Mouse (Mus musculus) cerebellum, postnatal 36 days (tissue): Measurements from ENCODE around the gene Zg16.
"Not testable (repeated sequence)": the region's sequence is repeated elsewhere in the genome, so short reads cannot be mapped to it uniquely, and the experiment has no call there.

Source experiments
- DNase-seq, 2 experiments: peaks; one replicate each; pipeline ENCODE4 v3.0.0; 2021 to 2022; ENCODE audit warnings: mixed read lengths in 2 of 2

Zg16 gene

DNA sequence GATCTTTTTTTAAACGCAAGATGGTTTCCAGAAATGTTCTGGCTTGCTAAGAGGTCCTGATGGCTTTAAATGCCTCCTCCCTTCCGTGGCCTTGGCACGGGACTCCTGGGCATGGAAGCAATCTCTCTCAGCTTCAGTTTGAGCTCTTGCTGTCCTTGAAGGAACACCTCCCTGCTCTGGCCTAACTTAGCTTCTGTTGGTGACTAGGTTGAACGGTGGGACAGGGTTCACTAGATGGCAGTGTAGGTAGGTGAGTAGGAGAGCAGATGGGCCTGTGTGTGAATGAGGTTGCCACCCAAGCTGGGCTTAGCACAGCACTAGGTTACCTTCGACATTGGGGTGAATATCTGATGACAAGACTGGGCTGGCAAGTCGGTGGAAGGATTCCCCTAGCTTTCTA is 16.8 kb upstream of the Zg16 start:
- DNase-seq = no peak

DNA sequence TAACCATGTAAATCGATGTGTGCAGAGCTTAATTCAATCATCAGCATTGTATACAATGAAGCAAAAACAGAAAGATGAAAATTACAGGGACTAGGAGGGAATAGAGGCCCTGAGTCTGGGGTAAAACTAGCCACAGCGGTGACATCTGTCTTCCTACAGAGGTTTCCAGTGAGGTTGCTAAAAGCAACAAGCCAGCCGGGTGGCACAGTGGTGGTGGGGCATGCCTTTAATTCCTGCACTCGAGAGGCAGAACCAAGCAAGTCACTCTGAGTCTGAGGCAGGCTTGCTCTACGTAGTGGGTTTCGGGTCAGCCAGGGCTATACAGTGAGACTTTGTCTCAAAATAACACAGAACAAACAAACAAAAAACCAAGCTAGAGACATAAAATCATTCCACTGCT is 15.0 kb upstream of the Zg16 start:
- no peak for DNase-seq

DNA sequence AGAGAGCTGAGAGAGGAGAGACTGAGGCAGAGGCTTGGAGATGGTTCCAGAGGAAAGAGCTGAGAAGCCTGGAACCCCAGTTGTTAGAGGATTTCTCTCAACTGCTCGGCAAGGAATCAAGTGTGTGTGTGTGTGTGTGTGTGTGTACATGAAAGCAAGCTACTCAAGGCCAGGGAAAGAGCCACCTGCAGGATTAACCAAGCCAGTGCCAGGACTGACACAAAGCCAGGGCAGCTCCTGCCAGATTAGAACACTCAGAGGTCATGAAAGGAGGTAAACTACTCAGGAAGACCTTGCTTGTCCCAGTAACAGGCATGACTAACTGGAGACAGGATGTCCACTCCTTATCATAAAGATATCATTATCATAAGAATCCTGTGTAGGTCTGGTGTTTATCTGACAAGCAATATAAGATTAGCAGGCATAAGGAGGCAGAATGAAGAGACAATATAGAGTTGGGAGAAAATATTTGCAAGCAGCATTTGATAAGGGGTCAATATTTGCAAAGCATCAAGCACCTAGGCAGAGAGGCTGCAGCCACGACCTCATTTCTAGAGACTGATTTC is 14.4 kb upstream of the Zg16 start:
- no peak for DNase-seq

DNA sequence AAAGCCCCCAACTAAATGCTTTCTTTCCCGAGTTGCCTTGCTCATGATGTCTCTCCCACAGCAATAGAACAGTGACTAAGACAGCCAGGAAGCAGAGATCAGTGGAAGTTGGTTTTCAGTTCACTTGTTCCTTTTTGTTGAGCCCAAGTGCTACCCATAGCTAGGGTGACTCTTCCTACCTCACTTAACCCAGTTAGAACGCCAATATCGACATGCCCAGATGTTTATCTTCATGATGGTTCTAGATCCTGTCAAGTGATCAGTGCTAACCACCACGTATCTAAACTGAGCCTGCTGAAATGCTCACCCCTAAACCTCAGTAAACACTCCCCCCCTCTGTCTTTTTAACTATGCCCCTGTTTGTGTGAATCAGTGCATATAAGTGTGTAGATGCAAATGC is 12.4 kb upstream of the Zg16 start:
- DNase-seq = no peak

DNA sequence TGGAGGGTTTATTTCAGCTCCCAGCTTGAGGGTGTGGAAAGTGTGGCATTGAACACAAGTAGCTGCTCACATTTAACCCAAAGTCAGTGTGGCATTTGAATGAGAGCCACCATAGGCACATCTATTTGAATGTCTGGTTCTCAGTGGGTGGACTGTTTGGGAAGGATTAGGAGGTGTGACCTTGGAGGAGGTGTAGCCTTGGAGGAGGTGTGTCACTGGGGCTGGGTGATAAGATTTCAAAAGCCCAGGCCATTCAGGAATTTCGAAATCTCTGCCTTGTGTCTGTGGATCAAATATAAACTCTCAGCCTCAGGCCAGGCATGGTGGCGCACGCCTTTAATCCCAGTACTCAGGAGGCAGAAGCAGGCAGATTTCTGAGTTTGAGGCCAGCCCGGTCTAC is 11.8 kb upstream of the Zg16 start:
- no peak for DNase-seq

DNA sequence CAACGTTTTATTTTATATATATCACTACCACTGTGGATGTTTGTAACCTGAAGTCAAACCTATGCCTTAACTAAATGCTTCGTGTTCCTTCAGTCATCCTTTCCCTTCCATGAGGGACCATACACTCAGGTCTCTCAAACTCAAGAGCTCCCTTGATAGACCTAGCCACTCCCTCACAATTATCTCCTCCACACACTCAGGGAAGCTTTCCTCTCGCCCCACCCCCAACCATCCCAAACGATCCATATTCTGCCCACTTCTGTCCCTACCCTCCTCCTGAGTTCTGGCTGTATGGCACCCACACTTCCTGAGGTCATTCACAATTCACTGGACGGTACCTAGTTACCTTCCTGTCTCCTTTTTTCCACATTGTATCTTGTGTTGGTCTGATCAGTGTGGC is 11.4 kb upstream of the Zg16 start:
- no peak for DNase-seq

DNA sequence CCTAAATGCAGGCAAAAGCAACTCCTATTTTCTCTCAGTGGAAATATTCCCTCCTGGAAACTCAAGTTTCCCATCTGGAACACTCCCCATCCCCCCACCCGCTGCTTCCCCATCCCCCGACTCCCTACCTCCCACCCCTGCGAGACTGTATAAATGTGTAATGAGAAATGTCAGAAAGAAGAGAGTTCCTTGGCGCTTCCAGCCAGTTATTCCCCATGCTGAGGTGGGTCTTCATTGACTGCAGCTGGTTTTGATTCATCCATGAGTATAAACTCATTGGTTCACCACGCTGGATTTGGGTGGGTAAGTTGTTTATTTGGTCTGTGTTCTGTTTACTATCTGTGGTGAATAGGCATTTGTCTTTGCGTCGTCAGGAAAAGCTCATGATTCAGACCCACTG is 9.3 kb upstream of the Zg16 start:
- no peak for DNase-seq

DNA sequence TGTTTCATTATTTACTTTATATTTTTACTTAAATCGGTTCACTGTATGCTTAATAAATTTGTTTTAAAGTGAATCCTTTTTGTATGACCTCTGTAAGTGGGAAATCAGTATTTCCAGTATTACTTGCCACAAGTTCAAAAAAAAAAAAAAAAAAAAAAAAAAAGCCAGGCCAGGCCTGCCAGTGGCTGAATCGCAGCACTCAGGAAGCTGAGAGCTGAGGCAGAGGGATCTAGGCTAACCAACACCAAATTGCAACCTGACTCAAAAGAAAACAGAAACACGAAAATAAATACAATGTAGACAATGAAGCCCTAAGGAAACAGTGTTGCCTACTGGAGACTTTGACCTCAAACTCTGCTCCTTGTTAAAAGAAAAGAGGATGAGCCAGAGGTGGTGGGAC is 6.8 kb upstream of the Zg16 start:
- no peak for DNase-seq

DNA sequence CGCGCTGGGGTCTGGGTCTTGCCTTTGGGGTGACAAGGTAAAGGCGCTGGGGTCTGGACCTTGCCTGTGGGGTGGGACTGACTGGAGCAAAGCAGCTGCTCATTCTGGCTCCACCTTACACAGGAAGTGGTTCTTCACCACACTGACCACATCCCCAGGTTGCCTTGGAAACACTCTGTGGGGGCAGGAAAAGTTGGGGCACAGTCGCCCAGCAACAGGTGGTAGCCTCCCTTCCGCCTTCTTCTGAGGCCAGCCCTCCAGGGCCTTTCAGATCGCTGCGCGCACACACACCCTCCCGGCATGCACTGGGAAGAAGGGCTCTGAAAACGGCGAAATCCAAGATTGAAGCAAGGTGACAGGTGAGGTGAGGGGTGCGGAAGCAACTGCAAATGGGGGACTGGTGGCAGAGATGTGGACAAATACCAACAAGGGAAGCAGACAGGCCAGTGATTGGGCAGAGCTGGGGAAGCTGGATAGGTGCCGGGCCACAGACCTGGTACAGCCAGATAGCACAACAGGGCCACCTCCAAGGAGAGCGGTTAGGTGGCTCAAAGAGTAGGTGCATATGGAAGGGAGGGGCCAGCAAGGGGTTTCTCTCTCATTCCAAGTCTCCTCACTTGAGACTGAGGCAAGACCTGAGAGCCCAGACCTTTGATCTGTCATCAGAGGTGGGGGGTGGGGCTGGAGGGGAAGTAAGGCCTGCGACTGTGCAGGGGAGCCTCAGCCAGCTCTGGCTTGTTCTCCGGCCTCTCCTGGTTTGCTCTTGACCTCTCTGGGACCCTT is 4.2 kb upstream of the Zg16 start, which contains the start of gene AI467606:
Gene AI467606 (plus strand): TSS at position 246 of the 783 bp plus-strand sequence.
- DNase-seq = no peak

DNA sequence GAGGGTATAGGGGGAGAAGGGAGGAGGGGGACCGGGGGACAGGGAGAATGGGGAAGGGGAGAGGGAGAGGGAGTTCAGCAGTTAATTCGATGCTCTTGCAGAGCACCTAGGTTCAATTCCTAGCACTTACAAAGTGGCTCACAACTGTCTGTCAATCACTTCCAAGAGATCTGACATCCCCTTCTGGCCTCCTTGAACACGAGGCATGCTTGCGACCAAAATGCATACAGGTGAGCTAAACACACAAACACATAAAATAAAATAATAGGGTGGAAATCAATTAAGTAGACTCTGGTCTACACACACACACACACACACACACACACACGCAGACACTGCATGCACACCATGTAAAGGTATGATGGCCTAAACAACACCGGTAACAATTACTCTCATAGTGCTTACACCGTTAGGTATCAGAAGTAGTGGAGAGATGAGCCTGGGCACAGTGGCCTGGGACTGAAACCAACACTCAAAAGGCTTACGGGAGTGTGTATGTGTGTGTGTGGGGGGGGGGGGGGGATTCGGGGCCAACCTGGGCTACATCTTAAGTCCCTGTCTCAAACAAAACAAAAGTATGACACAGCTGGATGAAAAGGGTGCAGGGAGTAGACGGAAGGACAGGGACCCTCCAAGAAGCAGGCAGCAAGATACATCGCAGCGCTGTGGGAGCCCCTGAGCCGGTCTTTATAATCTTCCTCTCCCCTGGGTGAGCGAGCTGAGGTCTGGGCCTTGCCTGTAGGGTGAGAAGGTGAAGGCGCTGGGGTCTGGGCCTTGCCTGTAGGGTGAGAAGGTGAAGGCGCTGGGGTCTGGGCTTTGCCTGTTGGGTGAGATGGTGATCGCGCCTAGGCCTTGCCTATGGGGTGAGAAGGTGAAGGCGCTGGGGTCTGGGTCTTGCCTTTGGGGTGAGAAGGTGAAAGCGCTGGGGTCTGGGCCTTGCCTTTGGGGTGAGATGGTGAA is 3.3 kb upstream of the Zg16 start:
- DNase-seq = no peak

DNA sequence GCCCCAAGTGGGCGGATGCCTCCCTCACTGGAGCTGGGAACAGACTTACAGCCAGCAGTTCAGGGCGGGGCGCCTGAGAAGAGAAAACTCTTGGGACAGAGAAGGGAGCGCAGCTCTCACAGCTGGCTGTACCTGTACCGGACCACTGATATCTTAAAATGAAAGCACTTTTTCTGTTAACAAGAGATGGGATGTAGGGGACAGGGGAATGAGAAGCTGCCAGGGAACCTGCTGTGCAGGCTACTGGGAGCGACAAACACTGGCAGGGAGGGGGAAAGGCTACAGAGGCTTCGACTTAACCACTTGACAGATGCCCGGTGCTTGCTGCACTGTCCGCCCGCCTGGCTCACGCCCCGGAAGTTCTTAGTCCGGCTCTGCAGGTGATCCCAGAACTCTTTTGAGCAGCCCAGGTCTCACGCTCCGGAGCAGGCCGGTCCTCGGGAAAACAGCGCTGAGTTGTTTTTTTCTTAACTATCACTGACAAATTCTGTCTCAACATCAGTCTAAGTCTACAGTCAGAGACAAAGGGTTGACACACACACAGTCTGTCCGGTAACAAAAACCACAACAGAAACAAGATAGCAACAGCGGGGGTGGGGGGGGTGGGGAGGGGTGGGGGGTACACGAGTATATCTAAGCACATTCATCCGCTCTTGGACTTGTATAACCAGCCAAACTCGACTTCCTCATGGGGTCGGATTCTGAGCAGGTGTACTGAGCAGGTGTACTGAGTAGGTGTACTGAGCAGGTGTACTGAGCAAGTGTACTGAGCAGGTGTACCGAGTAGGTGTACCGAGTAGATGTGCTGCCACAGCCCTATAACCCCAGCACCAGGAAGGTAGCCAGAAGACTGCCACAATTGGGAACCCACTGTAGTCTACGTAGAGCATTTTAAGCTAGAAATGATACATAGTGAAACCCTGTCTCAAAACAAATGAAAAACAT is 2.0 kb upstream of the Zg16 start:
- no peak for DNase-seq

DNA sequence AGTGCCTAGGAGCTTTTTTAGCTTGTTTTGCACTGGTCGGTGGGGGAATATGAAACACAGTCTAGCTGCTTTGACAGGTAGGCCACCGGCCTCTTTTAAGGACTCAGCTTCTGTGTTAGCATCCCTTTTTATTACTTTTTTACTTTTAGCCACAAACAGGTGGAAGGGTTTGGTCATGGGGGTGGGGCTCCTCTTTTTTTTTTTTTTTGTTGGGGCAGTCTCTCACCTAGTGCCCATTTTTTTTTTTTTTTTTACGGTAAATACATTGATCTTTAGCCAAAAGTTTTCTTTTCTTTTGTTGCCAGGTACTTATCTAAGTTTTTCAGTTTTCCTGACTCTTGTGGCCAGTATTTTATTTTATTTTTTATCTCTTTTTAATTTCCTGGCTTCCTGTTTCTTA is 955 bp upstream of the Zg16 start:
- DNase-seq = no peak

DNA sequence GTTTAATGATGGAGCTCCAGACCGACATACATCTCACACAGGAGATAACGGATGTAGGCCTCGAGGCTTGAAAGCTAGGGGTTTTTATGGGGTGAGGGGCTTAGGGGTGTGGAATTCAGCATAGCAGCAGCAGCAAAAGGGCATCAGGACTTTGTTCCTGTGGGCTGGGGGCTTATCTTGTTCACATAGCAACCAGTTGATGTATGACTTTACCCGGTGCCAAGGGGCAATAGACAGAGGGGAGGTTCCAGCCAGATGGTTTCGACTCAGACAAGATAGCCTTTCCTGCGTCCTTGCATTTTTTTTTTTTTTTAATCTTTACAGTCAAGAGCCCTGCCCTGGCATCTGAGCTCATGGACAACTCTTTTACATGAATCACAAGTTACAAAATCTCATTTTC is 1.4 kb downstream of the Zg16 start:
- not testable (repeated sequence) for DNase-seq

DNA sequence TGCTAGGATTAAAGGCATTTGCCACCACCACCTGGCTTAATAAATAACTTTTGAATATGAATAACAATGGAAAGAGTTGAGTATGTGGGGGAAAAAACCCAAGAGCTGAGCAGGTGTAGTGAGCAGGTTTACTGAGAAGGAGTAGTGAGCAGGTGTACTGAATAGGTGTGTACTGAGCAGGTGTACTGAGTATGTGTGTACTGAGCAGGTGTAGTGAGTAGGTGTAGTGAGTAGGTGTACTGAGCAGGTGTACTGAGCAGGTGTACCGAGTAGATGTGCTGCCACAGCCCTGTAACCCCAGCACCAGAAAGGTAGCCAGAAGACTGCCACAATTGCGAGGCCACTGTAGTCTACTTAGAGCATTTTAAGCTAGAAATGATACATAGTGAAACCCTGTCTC is 2.3 kb downstream of the Zg16 start:
- no peak for DNase-seq

DNA sequence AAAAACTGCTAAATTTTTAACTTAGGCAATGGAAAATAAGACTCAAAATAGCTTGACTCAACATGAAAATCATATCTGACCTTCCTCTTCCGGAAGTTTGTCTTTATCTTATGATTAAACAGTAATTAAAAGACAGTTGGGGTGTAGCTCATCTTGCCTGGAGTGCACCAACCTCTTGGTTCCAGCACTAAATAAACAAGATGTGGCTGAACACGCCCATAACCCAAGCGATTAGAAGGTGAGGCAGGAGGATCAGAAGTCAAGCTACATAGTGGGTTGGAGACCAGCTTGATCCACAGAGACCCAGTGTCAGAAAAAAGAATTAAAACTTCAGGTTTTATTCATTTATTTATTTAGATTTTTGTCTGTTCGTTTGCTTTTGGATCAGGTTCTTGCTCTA is 3.4 kb downstream of the Zg16 start:
- no peak for DNase-seq

DNA sequence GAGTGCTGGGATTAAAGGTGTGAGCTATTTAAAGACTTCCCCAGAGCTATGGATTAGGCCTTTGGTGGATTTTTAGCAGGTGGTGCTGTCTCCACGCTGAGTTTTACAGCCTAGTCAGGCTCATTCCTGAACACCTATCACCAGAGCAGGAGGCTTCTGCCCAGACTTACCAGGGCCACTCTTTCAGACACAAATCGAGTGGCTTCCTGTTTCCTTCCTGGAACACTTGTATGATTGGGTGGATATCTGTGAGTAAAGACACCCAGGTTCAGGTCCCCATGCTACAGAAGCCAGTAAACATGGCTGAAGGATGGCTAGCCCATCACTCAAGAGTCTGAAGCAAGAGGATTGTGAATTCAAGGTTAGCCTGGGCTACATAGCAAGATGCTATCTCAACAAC is 4.1 kb downstream of the Zg16 start:
- DNase-seq = no peak

DNA sequence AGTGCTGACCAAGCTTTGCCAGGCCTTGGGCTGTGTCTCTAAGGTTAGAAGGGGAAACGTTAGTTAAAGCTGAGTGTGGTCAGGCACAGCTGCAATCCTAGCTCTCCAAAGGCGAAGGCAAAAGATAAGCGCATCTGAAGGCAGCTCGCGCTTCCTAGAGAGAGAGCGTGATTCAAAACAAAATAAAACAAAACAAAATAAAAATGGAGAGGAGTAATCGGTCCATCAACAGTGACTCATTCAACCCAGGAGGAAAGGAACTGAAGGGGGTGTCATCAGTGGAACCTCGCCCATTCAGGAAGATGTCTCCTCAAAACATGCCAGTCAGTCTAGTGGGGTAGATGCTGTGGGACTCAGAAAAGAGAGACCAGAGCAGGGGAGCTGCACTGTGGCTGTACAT is 4.9 kb downstream of the Zg16 start:
- DNase-seq = no peak

DNA sequence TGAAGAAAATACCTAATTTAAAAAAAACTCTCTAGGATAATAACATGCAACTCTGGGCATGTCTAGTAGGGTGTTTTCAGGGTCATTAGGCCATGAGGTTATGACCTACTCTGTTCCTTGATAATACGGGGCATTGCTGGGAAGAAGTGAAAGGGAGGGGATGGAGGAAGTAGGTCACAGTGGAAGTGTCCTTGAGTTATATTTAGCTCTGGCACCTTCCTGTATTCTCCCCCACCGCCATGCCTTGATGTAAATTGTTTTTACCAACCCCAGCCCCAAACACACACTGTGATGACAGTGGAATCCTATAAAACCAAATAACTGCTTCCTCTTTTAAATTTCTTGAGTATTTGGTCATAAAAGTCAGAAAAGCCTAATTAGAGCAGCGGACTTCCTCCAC is 7.1 kb downstream of the Zg16 start:
- no peak for DNase-seq

DNA sequence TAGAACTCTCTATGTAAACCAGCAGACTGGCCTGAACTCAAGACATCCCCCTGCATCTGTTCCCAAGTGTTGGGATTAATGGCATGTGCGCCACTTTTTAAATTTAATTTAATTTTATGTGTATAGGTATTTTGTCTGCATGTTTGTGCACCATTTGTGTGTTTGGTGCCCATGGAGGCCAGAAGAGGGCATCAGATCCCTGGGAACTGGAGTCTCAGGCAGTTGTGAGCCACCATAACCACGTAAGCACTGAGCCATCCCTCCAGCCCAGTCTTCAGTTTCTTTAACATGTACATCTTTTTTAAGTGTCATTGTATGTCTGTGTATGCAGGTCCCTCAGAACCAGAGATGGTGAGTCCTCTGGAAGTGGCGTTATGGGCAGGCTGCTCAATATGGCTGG is 9.4 kb downstream of the Zg16 start:
- no peak for DNase-seq

DNA sequence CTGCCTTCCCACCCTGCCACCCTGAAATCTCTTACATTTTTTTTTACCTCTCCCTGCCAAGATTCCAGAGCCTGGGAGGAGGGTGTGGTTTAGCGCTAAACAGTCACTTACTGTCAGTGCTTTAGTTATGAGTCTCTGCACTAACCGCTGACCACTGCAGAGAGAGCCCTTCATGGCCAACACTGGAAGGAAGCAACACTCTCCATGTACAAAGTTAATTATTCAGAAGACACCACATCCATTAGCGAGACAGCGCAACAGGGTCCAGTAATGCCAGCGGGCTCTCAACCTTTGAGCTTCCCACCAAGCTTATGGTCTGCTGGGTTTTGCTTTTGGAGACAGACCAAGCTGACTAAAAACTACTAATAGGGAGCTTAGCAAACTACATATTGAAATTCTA is 10.9 kb downstream of the Zg16 start:
- no peak for DNase-seq

DNA sequence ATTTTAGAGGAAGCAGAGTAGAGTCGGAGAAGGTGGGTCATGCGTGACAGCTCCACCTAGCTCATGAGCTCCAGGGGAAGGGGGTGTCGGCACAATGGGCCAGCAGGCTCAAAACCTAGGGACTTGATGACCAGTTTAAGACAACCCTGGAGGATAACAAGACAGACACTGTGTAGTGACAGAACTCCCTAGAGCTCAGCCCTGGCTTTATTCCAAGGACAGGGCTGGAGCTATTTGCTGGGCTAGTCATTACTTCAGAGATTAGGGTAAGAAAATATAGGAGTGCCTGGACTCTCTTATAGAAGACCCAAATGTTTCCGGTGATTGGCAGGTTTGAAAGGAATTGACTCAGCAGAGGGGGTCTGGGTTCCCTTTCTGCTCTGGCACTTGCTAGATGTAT is 13.9 kb downstream of the Zg16 start:
- DNase-seq = no peak

DNA sequence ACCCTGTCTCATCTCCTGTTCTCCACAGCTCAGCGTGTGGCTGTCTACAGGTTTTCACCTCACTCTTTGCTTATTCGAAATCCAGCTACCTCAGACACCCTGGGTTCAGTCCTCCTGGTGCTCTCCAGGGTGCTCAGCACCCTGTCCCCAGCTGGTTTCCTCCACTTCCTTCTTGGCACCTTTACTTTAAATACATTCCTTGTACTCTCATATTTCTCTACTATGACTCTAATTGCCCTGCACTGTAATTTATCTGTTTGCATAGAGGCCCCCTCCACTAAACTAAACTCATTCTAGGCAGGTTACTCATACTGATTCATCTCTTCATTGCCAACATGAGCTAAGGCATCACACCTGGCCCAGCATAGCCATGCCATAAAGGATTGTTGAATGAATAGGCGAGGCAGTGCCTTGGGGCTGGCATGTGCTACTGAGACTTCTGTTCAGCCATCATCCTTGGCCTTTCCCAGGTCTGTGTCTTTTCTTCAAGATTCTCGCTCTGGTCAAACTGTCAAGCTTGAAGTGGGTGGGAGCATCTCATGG is 16.2 kb downstream of the Zg16 start:
- no peak for DNase-seq
